In genomic region chr6:115993463-115994145, GRCm38 (mm10) we compare ENCODE assay signal across 8 mouse cellular contexts. TPM values are rescaled to one million over a fixed set of nuclear protein-coding genes. Genes with fewer than 3 reads are reported as not detected.
A peak's percentile ranks its signal among the peaks of the same experiment; 100 is the strongest.
DNase-seq lines count a peak whose midpoint lies in the region; ATAC-seq and TF ChIP-seq lines count a peak whose summit lies in the region.

No protein-coding gene starts in this region.

- no peak for ATAC-seq in kidney, embryonic 14.5 days (ENCODE audit: low FRiP score, low TSS enrichment)
- no peak for ATAC-seq in forebrain, embryonic 11.5 days (replicated peaks; ENCODE audit: low FRiP score)
- ATAC-seq in limb, embryonic 14.5 days (ENCODE audit: low FRiP score, low read depth): no peak

- TF ChIP-seq CTCF in olfactory bulb, adult 2 months (IDR thresholded peaks at IDR 0.05; ENCODE audit: insufficient read depth, low read depth, low read length): no peak

- H3K9me3 ChIP-seq in kidney, embryonic 14.5 days (ENCODE audit: control insufficient read depth, low read length): no peaks in the 10 kb centered on the region
- no peaks in the 10 kb centered on the region for H3K9me3 ChIP-seq in forebrain, embryonic 11.5 days (ENCODE audit: control insufficient read depth, low read length)
- no peaks in the 10 kb centered on the region for H3K9me3 ChIP-seq in limb, embryonic 14.5 days (ENCODE audit: control insufficient read depth, low read length)

- H3K4me2 ChIP-seq in kidney, embryonic 14.5 days (replicated peaks; ENCODE audit: low read depth, low read length): peak overlapping the region; percentile 92
- peak overlapping the region; percentile 75 for H3K4me2 ChIP-seq in forebrain, embryonic 11.5 days (ENCODE audit: low read depth, low read length, severe bottlenecking)
- H3K4me2 ChIP-seq in limb, embryonic 14.5 days (replicated peaks; ENCODE audit: low read depth, low read length, severe bottlenecking): peak overlapping the region; percentile 90

- H3K4me1 ChIP-seq in kidney, embryonic 14.5 days (ENCODE audit: control insufficient read depth, insufficient read depth, low read length): peaks cover 59% of the 10 kb centered on the region
- peaks cover 22% of the 10 kb centered on the region for H3K4me1 ChIP-seq in forebrain, embryonic 11.5 days (replicated peaks; ENCODE audit: control insufficient read depth, insufficient read depth, low read length)
- H3K4me1 ChIP-seq in limb, embryonic 14.5 days (ENCODE audit: control insufficient read depth, insufficient read depth, low read length): peaks cover 28% of the 10 kb centered on the region
- H3K4me1 ChIP-seq in olfactory bulb, adult 2 months (ENCODE audit: control insufficient read depth, insufficient read depth, low read length): peaks cover 59% of the 10 kb centered on the region

- peak overlapping the region; percentile 78 for H3K9ac ChIP-seq in kidney, embryonic 14.5 days (ENCODE audit: low read depth, low read length)
- H3K9ac ChIP-seq in forebrain, embryonic 11.5 days (ENCODE audit: low read length): peak overlapping the region; percentile 20
- H3K9ac ChIP-seq in limb, embryonic 14.5 days (ENCODE audit: low read depth, low read length, severe bottlenecking): peak overlapping the region; percentile 61

- no peak for TF ChIP-seq POLR2A in limb, embryonic 14.5 days (IDR thresholded peaks at IDR 0.05; ENCODE audit: borderline replicate concordance, extremely low read depth, insufficient read depth, insufficient read length)
- TF ChIP-seq POLR2A in olfactory bulb, adult 2 months (IDR thresholded peaks at IDR 0.05; ENCODE audit: insufficient read depth, low read depth, low read length): no peak

- peak overlapping the region; percentile 76; the same call in 1 of the 2 replicates for H3K27ac ChIP-seq in kidney, embryonic 14.5 days (ENCODE audit: low read depth, low read length)
- H3K27ac ChIP-seq in forebrain, embryonic 11.5 days (ENCODE audit: low read depth, low read length): no peak overlapping the region
- H3K27ac ChIP-seq in limb, embryonic 14.5 days (replicated peaks; ENCODE audit: low read depth, low read length): 0 out of 2 replicates have a peak overlapping the region, but pooled peaks have one; percentile 55
- H3K27ac ChIP-seq in olfactory bulb, adult 2 months (ENCODE audit: insufficient read depth, low read depth, low read length): no peak overlapping the region

- H3K36me3 ChIP-seq in kidney, embryonic 14.5 days (ENCODE audit: control insufficient read depth, insufficient read depth, low read length): no peaks in the 10 kb centered on the region; the same call in 1 of the 2 replicates
- no peaks in the 10 kb centered on the region for H3K36me3 ChIP-seq in forebrain, embryonic 11.5 days (ENCODE audit: control insufficient read depth, insufficient read depth, low read length)
- H3K36me3 ChIP-seq in limb, embryonic 14.5 days (ENCODE audit: control insufficient read depth, insufficient read depth, low read length): no peaks in the 10 kb centered on the region

- H3K4me3 ChIP-seq in kidney, embryonic 14.5 days (ENCODE audit: low read length): peak overlapping the region; percentile 71
- peak overlapping the region; percentile 57 for H3K4me3 ChIP-seq in forebrain, embryonic 11.5 days (ENCODE audit: low read depth, low read length)
- peak overlapping the region; percentile 60 for H3K4me3 ChIP-seq in limb, embryonic 14.5 days (replicated peaks; ENCODE audit: low read length)
- peak overlapping the region; percentile 49 for H3K4me3 ChIP-seq in olfactory bulb, adult 2 months (ENCODE audit: insufficient read depth, low read depth, low read length)

- peaks cover 7% of the 10 kb centered on the region; the same call in 1 of the 2 replicates for H3K27me3 ChIP-seq in kidney, embryonic 14.5 days (ENCODE audit: control insufficient read depth, insufficient read depth, low read length)
- H3K27me3 ChIP-seq in forebrain, embryonic 11.5 days (ENCODE audit: control insufficient read depth, insufficient read depth, low read length): peaks cover 33% of the 10 kb centered on the region
- peaks cover 30% of the 10 kb centered on the region for H3K27me3 ChIP-seq in limb, embryonic 14.5 days (ENCODE audit: control insufficient read depth, insufficient read depth, low read length)

- WGBS in kidney, embryonic 14.5 days: 1% methylated on average over 86 of the region's 86 CpGs
- WGBS in forebrain, embryonic 11.5 days: 2% methylated on average over 86 of the region's 86 CpGs
- WGBS in limb, embryonic 14.5 days: 4% methylated on average over 55 of the region's 86 CpGs
- 2% methylated on average over 86 of the region's 86 CpGs for WGBS in olfactory bulb, adult 2 months

- no peak for DNase-seq in kidney, adult 9 months
- peak; percentile 36 for DNase-seq in T-cell, adult 2 months (ENCODE audit: low spot score)
- DNase-seq in forebrain, embryonic 11.5 days (ENCODE audit: low spot score): no peak
- DNase-seq in limb, embryonic 14.5 days (ENCODE audit: low spot score): no peak
- no peak for DNase-seq in frontal cortex, postnatal 14 days (ENCODE audit: low spot score in 2 of 2)
- DNase-seq in frontal cortex, postnatal 36 days (ENCODE audit: low spot score in 2 of 2): no peak

RNA-seq across cellular contexts. Expression of gene Plxnd1, which starts 1.2 kb away (rescaled TPM):
- 58.3 and 62.7 TPM in 2 replicates for polyA plus RNA-seq in kidney, embryonic 14.5 days (2014; fragmentation: Nextera tagmentation; extraction: Ambion mirVana)
- 23.9 and 25.5 TPM in 2 replicates for polyA plus RNA-seq in forebrain, embryonic 11.5 days (2014; fragmentation: Nextera tagmentation; extraction: Ambion mirVana)
- 61.9 and 74.1 TPM in 2 replicates for polyA plus RNA-seq in limb, embryonic 14.5 days (2012; rRNA removed)
- polyA plus RNA-seq in limb, embryonic 14.5 days (2014; fragmentation: Nextera tagmentation; extraction: Ambion mirVana): 39.1 and 50.4 TPM in 2 replicates
- not detected in 2 replicates for polyA plus RNA-seq in olfactory bulb, adult 2 months (2012; ENCODE audit: insufficient read depth, insufficient read length, low replicate concordance, missing spikeins)

RNA-seq across cellular contexts. Expression of gene H1foo, which starts 48.9 kb away (rescaled TPM):
- polyA plus RNA-seq in kidney, embryonic 14.5 days (2014; fragmentation: Nextera tagmentation; extraction: Ambion mirVana): not detected in 2 replicates
- polyA plus RNA-seq in forebrain, embryonic 11.5 days (2014; fragmentation: Nextera tagmentation; extraction: Ambion mirVana): not detected in 2 replicates
- polyA plus RNA-seq in limb, embryonic 14.5 days (2012; rRNA removed): not detected in 2 replicates
- polyA plus RNA-seq in limb, embryonic 14.5 days (2014; fragmentation: Nextera tagmentation; extraction: Ambion mirVana): not detected in 2 replicates
- polyA plus RNA-seq in olfactory bulb, adult 2 months (2012; ENCODE audit: insufficient read depth, insufficient read length, low replicate concordance, missing spikeins): not detected in 2 replicates

Comparison
In these comparisons a context has a peak if more than half of its experiments do, and no peak if none do; other contexts are left out.
1. H3K27ac ChIP-seq: peak in kidney, embryonic 14.5 days (single experiment) and limb, embryonic 14.5 days (single experiment); none in forebrain, embryonic 11.5 days (single experiment) and olfactory bulb, adult 2 months (single experiment).
2. H3K9ac ChIP-seq: peak in every context shown above with its lines; median percentile 78 in kidney, embryonic 14.5 days; 61 in limb, embryonic 14.5 days; 20 in forebrain, embryonic 11.5 days.
3. Peak in every context shown above with its lines, with median percentiles within 50 percentile points of each other: H3K4me2 ChIP-seq and H3K4me3 ChIP-seq.